Mouse (Mus musculus): ENCODE results near the gene Dgkg.

Gene Dgkg

DNA sequence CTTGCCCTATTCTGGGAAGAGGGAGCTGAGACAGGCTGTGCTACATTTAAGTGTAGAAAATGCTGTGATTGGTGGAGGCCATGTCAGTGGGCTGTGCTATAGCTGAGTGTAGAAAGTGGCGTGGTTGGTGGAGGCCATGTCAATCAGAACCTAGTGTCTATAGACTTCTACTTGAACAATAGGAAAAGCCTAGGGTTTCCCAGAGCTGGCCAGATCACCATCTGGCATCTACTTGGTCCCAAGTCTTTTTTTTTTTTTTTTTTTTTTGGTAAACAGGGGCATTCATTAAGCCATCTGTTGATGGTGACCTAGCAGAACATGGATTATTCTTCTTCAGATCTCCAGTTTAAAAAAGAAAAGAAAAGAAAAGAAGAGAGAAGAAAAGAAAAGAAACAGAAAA, 60.6 kb downstream of the Dgkg start:
- no peak for DNase-seq (ENCODE audit: low read depth, low spot score)

DNA sequence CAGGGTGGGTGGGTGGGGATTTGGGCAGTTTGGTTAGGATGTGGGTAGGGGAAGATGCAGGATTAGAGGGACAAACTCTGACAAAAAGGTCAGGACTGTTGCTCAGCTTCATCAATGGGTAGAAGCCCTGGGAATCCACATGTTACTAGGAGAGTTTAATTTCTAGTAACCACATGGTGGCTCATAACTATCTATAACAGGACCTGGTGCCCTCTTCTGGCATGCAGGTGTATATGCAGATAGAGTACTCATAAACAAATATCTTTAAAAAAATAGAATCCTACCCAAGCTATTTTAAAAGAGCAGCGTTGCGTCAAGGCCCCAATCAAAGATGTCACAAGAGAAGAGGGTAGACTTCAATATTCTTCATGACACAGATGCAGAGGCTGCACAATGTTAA, 63.1 kb downstream of the Dgkg start:
- no peak for DNase-seq (ENCODE audit: low read depth, low spot score)

DNA sequence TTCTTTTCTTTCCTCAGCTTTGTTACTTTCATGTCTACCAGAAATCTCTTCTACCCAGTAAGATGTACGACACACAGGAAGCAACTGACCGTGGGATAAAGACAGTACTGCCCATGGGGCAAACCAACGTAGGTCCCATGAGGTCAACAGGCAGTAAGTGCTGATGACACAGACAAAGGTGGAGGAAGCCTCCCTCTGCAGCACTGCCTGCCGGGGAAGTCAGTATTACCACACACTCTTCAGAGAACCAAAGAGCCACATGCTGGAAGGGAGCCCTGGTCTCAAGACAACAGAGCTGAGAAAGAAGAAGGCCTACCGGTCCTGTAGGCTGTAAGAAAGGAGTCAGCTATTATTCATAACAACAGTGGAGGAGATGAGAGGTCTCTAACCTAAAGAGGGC, 67.4 kb downstream of the Dgkg start:
- no peak for DNase-seq (ENCODE audit: low read depth, low spot score)

DNA sequence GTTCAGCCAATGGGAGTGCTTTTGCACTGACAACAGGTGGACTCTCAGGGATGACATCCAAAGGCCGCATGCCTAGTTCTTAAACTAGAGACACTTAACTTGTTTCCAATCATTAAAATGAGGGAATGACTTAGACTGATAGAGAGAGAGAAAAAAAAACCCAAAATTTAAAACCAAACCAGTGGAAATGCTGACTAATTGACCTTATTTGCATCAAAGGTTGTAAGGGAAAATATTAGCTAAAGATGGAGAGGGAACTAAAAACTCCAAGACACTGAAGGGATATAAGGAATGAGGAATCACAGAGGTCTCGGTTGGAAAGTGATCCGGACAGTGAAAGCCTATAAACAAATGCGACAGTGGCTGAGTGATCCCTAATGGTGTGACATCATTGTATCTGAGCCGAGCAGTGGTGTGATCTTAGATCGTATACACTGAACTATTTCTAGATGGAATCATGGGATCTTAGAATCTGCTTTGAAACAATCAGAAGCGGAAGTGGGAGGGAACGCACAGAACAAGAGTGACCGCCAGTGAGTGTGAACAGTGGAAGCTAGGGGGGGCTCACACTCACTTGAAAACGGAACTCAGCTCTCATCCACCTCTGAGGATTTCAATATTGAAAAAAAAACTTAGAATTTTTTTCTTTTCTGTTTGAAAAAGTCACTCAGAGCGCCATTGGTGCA, 70.7 kb downstream of the Dgkg start:
- no peak for DNase-seq (ENCODE audit: low read depth, low spot score)

DNA sequence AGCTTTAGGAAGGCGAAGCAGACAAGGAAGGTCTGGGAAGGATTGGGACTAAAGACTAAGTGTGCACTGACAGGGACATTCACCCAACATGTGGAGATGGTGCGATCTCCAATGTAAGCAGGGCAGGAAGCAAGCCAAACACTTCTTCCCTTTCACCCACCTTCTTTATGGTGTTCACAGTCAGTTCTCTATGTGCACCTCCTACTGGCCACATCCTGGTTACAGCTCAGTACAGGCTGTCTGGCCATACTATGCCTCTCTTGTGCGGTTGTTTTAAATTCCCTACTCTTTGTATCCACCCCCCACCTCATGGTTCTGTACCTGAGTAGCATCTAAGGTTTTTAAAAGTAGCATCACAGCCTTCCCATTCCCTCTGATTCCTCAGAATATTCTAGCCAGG, 71.5 kb downstream of the Dgkg start:
- DNase-seq (ENCODE audit: low read depth, low spot score): no peak

DNA sequence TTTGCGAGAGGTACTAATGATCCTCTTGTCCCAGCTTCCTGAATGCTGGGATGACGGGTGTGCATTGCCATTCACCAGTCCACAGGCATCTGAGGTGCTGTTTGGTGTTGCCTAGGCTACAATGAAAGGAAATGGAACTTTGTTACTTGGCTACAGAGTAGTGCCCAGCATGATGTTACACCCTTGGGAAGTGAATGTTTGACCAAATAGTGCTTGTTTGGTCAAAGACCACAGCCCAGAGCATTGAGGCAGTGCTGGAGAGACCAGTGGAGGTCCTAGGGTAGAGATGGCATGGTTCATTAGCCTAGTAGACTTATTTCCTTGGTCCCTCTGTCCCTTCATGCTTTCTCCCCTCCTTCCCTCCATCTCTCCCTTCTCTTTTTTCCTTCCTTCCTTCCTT, 73.6 kb downstream of the Dgkg start:
- no peak for DNase-seq (ENCODE audit: low read depth, low spot score)

DNA sequence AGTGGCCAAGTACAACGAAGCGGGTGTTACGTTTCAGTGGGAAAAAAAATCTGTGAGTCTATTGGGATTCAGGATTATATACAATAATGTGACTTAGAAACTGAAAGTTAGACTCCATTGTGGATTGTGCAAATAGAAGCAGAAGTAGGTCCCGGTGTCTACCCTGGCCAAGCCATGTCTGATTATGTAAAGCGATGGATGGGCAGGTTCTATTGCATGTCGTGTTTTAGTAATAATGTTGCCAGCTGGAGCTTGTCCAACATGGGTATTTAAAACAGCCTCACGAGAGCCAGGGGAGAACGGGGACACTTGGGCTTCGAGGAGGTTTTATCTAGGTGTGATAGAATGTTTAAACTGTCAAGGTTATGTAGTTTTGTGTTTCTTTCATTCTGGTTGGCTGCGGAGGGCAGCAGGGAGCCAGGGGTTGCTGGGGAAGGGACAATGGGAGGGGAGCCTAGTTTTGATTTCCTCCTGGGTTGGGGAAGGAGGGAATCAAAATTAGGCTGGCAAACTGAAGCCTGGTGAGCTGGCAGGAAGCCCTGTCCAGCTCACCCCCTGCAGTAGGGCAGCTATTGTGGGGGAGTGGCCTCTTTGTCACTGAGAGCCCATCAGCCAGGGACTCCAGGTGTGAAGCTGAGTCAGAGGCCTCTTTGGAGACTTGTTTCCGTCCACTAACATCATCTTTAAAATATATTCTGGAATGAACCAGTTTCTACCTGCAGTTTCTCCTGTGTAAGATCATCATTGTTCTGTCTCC, 74.7 kb downstream of the Dgkg start:
- DNase-seq (ENCODE audit: low read depth, low spot score): no peak

DNA sequence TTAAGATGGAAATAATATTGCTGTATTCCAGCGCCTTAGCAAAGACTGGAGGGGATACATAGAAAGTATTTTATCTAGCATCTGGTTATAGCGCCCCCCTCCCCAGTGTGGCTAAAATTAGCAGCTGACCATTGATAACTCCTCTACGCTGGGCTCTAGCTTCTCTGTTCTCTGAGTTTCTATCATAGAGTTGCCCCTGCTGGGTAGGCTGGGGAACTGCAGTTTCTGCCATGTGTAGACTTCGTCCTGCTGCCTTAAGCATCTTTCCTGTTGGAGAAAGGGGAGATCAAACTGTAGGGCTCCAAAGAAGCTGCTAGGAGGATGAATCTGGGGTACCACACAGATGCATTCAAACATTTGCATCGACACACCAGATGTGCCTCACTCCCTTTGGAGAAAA, 76.9 kb downstream of the Dgkg start:
- DNase-seq (ENCODE audit: low read depth, low spot score): no peak

DNA sequence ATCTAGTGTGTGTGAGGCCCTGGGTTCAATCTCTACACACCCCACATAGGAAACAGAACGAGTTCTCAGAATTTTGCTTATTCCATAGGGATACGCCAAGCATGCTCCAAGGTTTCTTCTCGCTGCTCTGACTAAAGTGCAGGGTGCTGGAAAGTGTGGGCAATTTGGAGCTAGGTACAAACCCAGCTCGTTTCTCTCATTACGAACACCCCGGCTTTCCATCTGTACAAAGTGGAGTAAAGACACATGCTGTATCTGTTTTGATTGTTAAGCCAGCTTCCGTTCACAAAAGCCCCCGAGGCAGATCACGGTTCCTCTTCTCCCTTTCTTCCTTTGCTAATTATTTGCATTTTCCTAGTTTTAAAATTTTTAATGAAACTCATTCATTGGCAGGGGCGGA, 78.1 kb downstream of the Dgkg start:
- no peak for DNase-seq (ENCODE audit: low read depth, low spot score)

DNA sequence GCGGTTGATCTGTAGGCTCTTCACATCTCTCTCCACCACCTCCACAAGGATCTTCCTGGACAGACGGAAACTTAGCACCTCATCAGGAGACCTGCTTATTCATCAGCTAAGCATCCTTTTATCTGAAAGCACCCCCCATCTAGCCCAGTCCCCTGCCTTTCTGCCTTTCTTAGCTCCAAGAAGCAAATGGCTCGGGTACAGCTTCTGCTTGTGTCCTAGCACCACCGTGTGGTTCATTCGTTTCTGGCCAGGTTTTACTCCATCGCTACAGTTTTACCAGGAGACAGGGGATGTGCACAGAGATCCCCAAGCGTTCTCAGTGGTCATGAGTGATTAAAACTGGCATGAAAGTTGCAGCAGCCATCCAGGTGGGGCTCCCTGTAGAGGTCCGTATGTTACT, 79.4 kb downstream of the Dgkg start:
- no peak for DNase-seq (ENCODE audit: low read depth, low spot score)

DNA sequence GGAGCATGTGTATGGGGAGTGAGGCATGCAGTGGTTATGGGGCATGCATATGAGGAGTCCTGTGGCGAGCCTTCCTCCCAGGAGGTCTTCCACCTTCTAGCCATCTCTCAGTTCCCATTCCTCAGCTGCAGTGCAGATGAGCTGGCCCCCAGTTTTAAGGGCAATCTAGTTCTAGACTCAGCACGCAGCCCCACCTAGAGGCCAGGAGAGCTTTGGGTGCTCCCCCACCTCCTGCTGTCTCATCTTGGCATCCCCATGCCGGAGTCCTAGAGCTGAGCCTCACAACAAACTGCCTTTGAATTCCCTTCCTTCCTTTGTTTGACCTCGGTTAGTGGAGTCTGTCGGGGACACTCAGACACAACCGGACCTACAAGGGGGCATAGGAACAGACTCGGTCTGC, 82.9 kb downstream of the Dgkg start:
- no peak for DNase-seq (ENCODE audit: low read depth, low spot score)

DNA sequence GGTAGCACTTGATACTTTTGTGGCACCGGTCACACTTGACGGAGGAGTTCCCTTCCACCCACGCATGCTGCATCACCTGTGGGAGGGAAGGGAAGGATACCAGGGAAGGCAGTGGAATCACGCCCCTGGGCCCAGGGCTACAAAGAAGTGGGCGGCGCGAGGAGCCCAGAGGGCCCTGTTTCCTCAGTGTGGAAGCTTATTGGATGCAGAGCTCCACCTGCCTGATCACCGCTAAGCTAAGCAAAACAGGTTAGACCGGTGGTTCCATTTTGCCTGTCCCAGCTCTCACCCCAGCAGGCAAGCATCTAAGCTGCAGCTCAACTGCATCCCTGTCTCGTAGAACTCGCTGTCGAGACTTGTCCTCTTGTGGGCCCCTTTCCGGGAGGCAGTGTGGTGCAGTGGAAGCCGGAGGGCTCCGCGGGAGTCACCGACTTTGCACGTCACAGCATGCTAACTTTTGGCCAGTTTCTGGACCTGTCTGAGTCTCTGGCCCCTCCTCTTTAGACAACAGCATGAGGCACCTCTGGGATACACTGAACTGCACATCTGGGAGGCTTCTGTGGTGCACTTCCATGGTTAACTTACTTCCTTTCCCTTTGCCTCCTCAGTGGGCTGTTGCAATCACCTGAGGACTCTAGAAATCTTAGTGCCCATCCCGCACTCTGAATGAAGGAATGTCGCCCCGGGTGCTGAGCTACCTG, 84.2 kb downstream of the Dgkg start:
- no peak for DNase-seq (ENCODE audit: low read depth, low spot score)

DNA sequence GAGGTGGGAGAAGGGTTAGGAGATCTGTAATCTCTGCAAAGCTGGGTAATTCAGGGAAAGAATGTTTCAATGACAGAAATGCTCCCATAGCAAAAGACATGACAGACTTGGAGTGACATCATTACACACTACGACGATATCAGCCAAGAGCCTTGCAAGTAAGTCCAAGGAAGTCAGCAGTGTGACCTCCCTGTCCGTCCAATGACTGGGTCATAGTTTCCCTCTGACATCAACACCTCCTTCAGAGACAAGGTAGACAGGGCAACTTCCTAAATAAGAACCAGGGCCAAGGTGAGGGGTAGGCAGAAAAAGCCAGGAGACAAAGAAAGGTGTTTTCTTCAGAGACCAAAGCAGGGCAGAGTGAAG, 92.1 kb downstream of the Dgkg start:
- DNase-seq (ENCODE audit: low read depth, low spot score): no peak

DNA sequence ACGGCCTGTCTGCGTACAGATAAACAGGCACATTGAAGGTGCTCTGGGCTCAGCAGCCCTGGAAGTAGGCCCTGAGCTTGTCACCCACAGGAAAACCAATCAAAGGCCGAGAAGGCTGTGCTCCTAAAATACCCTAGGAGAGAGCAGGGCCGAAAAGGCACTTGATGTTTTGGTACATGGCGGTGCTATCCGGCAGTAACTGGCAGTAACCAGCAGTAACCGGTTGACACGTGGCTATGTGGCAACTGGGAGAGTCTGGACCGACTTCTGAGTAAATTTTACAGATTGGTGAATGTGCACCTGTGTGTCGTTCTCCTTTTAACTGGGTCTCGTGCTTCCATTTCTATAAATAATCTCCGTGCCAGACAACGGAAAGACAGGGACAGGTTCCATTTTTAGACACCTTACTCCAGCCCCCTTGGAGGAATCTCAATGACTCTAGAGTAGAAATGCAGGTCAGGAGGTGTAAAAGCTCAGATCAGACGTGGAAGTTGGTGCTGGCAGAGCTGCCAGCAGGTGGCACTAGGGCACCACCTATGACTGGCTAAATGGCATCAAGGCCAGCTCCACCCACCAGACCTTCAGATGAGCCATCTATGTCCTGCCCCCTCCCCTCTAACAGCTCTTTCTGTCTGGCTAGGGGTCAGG, 92.6 kb downstream of the Dgkg start:
- peak; percentile 36 for DNase-seq (ENCODE audit: low read depth, low spot score)

DNA sequence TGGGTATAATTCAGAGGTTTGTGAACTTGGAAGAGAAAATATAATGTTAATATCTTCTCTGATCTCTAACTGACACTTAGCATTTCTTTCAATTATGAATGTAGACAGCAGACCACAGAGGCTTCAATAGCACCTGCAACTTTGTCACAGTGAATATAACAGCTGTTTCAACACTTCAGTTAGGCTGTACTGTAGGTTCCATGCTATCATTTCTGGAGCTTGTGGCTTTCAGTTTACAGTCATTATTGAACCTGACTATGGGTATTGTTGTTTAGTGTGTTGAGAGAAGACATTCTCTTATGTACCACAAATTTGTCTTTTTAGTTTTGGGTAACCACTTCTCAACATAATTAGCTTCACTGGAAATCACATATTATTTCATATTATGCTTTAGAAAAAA, 93.4 kb downstream of the Dgkg start:
- DNase-seq (ENCODE audit: low read depth, low spot score): no peak

DNA sequence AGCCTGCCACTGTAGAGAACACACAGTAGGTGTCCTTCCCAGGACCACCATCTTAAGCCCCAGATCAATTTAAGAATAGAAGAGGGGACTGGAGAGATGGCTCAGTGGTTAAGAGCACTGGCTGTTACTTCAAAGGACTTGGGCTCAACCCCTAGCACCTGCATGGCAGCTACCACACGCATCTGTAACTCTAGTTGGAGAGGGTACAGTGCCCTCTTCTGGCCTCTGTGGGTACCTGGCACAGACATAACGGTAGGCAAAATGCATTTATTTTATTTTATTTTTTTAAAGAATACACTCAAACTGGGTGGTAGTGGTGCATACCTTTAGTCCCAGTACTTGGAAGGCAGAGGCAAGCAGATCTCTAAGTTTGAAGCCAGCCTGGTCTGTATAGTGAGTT, 102.0 kb downstream of the Dgkg start:
- no peak for DNase-seq (ENCODE audit: low read depth, low spot score)

DNA sequence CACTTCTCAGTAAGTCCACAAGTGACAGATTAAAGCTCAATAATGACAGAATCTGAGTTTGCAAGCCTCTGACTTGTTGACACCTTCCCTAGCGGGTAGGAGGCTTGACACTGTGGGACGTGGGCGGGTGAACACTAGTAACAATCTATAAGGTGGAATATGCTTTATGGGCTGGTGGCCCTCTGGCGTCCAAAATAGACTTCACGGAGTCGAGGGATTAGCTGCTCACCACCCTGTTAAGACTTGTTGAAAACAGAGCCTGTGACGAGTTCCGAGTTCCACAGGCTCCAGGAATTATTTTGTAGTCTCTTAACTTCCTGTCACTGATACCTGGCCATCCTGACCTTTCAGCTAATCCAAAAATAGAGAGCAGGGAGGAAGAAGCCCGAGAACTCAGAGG, 104.7 kb downstream of the Dgkg start:
- no peak for DNase-seq (ENCODE audit: low read depth, low spot score)

DNA sequence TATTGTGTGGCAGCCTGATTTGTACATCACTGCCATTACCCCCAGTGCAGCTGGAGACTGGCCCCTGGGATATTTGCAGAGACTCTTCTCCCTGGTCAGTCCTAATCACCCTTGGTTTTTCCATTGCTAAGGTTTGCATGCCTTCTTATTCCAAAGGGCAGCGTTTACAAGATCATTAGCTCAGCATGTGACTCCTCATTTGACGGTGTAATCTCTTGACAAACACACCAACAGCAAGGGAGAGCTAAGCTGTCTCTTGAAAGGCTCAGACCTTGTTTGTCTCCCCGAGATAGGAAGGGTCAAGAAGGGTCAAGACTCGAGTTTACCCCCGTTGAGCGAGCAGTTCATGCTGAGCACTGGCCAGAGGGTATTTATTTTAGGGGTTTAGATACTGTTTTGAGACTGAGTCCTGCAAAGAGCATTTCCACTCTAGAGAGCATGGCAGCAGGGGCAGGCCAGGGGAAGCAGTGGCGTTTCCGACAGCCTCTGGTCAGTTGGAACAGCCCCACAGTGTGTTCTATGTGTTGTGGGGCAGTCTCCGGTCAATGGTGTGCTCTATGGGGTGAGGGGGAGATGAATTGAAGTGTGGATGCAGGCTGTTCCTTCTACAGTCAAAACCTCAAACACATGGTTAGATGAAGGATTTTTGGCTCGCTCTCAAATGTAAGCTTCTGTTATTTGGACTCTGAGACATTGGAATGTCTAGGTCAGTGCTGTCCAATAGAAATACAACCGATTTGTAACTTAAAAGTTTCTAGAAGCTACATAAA, 105.6 kb downstream of the Dgkg start:
- DNase-seq (ENCODE audit: low read depth, low spot score): no peak

DNA sequence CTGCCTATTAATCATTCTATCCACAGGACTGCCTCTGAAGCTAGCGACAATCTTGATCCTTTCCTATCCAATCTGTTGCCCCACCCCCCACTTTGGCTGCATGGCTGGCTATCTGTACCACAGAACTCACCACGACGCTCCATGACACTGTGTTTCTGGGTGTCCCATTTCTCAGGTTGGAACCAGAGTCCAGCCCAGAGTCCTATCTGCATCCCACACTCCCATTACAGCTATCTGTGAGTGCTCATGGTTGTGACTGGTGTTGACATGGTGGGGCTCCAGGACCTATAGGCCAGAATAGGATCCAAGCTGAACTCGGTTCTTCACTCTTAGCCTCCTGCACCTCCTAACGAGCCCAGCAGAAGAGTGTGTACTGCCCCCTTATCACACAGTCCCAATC, 107.7 kb downstream of the Dgkg start:
- no peak for DNase-seq (ENCODE audit: low read depth, low spot score)

DNA sequence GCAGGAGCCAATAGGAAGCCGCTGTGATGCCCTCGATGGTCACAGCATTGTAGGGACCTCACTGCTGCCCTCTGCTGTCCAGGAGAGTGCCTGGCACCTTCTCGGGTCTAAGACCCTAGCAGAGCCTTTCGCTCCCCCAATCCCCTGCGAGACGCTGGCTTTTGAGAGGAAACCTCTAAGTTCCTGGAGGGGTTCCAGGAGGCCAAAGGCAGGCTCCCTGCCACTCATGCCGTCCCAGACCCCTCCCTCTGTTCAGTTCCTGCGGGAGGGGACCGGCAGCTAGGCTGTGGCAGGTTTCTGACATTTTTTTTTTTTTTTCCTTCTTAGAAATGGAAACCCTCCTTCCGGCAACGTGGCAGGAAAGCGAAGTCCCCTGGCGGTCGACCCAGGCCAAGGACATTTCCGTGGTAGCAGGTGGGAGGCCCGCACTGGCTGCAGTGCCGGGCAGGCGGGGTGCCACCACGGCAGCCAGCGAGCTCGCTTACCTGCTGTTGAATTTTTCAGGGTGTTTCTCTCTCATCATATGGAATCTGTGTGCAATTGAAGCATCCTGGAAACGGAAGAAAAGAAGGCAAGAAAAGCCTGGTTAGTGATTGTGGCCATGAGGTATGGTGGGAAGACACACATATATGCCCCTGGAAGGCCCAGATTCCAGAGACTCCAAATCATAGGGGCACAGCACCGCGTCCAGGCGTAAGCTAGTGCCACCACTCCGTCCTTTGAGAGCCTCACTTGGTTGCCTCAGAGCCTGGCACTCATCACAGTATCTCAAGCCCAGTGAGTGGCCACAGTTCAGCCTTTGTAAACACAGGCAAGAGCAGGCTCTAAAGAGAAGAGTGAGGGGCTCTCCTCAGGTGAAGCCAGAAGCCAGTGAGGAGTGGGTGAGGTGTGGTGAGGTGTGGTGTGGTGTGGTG, 108.6 kb downstream of the Dgkg start:
- peak; percentile 36 for DNase-seq (ENCODE audit: low read depth, low spot score)

DNA sequence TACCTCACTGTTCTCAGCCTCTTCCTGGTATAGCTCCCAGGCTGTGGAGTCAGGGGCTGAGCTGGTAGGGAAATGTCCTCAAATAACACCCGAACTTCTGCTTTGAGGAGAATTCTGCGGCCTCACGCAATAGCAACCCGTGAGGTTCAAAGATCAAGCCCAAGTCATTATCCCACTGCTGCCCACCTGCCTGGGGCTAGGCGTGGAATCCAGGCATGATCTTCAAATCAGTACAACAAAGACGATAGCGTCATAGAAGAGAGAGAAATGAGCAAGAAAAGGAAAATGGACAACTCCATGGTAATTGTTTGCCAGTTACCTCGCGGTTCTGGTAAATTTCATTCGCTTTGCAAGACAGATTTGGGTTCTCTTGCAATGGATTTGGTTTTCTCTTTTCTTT, 109.3 kb downstream of the Dgkg start:
- no peak for DNase-seq (ENCODE audit: low read depth, low spot score)

Data from retina, adult 2 months (tissue).